Comparison of ENCODE assay signal across 8 mouse cellular contexts in the genomic region with DNA sequence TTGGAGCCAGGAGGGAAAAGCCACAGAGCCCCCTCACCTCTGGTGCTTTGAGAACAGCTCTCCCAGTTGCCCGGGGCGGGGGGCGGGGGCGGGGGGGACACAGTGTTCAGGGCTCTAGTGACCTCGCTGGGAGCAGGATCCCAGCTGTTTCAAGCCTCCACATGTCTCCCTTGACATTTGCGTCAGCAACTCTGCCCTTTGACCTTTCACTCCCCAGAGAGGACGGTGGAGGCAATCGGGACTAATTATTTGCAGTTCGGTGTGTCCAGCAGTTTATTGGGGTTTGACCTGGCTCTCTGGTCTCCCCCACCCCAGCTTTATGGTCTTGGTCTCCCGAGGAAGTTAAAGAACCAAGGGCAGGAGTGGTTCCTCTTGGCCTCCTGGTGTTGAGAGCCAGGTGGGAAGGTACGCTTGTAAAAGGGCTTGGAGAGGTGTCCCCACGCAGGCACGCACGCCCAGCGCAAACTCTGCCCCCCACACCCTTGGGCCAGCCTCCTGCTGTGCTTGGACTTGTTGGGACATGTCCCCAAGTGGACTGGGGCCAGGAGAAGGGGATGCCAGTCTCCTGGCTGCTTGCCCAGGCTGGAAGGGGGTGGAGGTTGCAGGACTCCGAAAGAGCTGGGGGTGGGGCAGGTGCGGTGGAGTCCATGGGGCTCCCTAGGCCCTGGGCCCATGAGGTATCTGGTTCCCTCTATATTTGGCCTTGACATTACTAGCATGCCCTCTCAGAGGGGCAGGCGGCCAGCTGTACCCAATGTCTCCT.
DNase-seq lines count a peak whose midpoint lies in the region; ATAC-seq and TF ChIP-seq lines count a peak whose summit lies in the region.

No protein-coding gene starts in this region.

- H3K4me2 ChIP-seq in midbrain, embryonic 14.5 days (ENCODE audit: low read length), result no peak overlapping the region
- no peak overlapping the region for H3K4me2 ChIP-seq in midbrain, embryonic 16.5 days (ENCODE audit: low read length)
- H3K4me2 ChIP-seq in lung, embryonic 15.5 days, result peak overlapping the region; percentile 18; the same call in 1 of the 2 replicates

- H3K27me3 ChIP-seq in midbrain, embryonic 14.5 days (ENCODE audit: control insufficient read depth, insufficient read depth, low read length), result no peaks in the 10 kb centered on the region
- no peaks in the 10 kb centered on the region for H3K27me3 ChIP-seq in midbrain, embryonic 16.5 days (ENCODE audit: control insufficient read depth, insufficient read depth, low read depth, low read length)
- H3K27me3 ChIP-seq in cerebellum, adult 2 months (ENCODE audit: control insufficient read depth, insufficient read depth, low read length), result no peaks in the 10 kb centered on the region
- H3K27me3 ChIP-seq in kidney, adult 2 months (replicated peaks; ENCODE audit: control insufficient read depth, insufficient read depth, low read length), result no peaks in the 10 kb centered on the region
- no peaks in the 10 kb centered on the region for H3K27me3 ChIP-seq in lung, embryonic 15.5 days

- WGBS in midbrain, embryonic 14.5 days, result 51% methylated on average over 18 of the region's 18 CpGs
- 45% methylated on average over 18 of the region's 18 CpGs for WGBS in midbrain, embryonic 16.5 days
- WGBS in cerebellum, adult 2 months, result 21% methylated on average over 18 of the region's 18 CpGs
- 27% methylated on average over 18 of the region's 18 CpGs for WGBS in kidney, adult 2 months
- 39% methylated on average over 18 of the region's 18 CpGs for WGBS in lung, embryonic 15.5 days

- H3K4me1 ChIP-seq in midbrain, embryonic 14.5 days (ENCODE audit: control insufficient read depth, insufficient read depth, low read length), result 0 out of 2 replicates have a peak, but pooled peaks cover 5% of the 10 kb centered on the region
- peaks cover 8% of the 10 kb centered on the region for H3K4me1 ChIP-seq in midbrain, embryonic 16.5 days (ENCODE audit: control insufficient read depth, insufficient read depth, low read length)
- H3K4me1 ChIP-seq in cerebellum, adult 2 months (ENCODE audit: control insufficient read depth, insufficient read depth, low read length), result peaks cover 40% of the 10 kb centered on the region
- peaks cover 65% of the 10 kb centered on the region for H3K4me1 ChIP-seq in kidney, adult 2 months (ENCODE audit: control insufficient read depth, insufficient read depth, low read length)
- peaks cover 45% of the 10 kb centered on the region for H3K4me1 ChIP-seq in lung, embryonic 15.5 days

- H3K9me3 ChIP-seq in midbrain, embryonic 14.5 days (ENCODE audit: control insufficient read depth, low read length), result no peaks in the 10 kb centered on the region
- no peaks in the 10 kb centered on the region for H3K9me3 ChIP-seq in midbrain, embryonic 16.5 days (replicated peaks; ENCODE audit: control insufficient read depth, low read length, poor library complexity, severe bottlenecking)
- H3K9me3 ChIP-seq in lung, embryonic 15.5 days, result no peaks in the 10 kb centered on the region

- TF ChIP-seq POLR2A in cerebellum, adult 2 months (IDR thresholded peaks at IDR 0.05; ENCODE audit: borderline replicate concordance, insufficient read depth, low read length), result no peak
- no peak for TF ChIP-seq POLR2A in kidney, adult 2 months (IDR thresholded peaks at IDR 0.05; ENCODE audit: low read depth, low read length)

- ATAC-seq in midbrain, embryonic 14.5 days (ENCODE audit: low FRiP score, low TSS enrichment), result no peak; the same call in 1 of the 2 replicates
- ATAC-seq in midbrain, embryonic 16.5 days, result no peak
- ATAC-seq in lung, embryonic 15.5 days (ENCODE audit: borderline replicate concordance, extremely low read depth, low FRiP score, low TSS enrichment), result peak; percentile 50

- DNase-seq in midbrain, embryonic 14.5 days, result peak; percentile 57
- peak; percentile 65 to 68 for DNase-seq in cerebellum, adult 2 months
- peak; percentile 92 to 93 for DNase-seq in heart, adult 18-20 months
- peak; percentile 98 for DNase-seq in kidney, adult 2 months
- DNase-seq in urinary bladder, postnatal 14 days (ENCODE audit: low spot score), result peak; percentile 94
- DNase-seq in B cell, adult 2 months, result no peak

- H3K36me3 ChIP-seq in midbrain, embryonic 14.5 days (ENCODE audit: control insufficient read depth, insufficient read depth, low read length), result no peaks in the 10 kb centered on the region
- no peaks in the 10 kb centered on the region for H3K36me3 ChIP-seq in midbrain, embryonic 16.5 days (ENCODE audit: control insufficient read depth, insufficient read depth, low read length)
- H3K36me3 ChIP-seq in kidney, adult 2 months (ENCODE audit: control insufficient read depth, insufficient read depth, low read length), result no peaks in the 10 kb centered on the region
- no peaks in the 10 kb centered on the region for H3K36me3 ChIP-seq in lung, embryonic 15.5 days

- no peak overlapping the region for H3K9ac ChIP-seq in midbrain, embryonic 14.5 days (replicated peaks; ENCODE audit: low read length)
- no peak overlapping the region for H3K9ac ChIP-seq in midbrain, embryonic 16.5 days (ENCODE audit: low read depth, low read length)
- H3K9ac ChIP-seq in lung, embryonic 15.5 days, result no peak overlapping the region

- TF ChIP-seq CTCF in cerebellum, adult 2 months (IDR thresholded peaks at IDR 0.05; ENCODE audit: borderline replicate concordance, insufficient read depth, low read depth, low read length), result no peak
- TF ChIP-seq CTCF in kidney, adult 2 months (conservative IDR thresholded peaks at IDR 0.05; ENCODE audit: insufficient read depth, insufficient read length, low read depth, low read length), result no peak

- no peak overlapping the region for H3K27ac ChIP-seq in midbrain, embryonic 14.5 days (replicated peaks; ENCODE audit: low read depth, low read length)
- H3K27ac ChIP-seq in midbrain, embryonic 16.5 days (ENCODE audit: low read length), result no peak overlapping the region
- H3K27ac ChIP-seq in cerebellum, adult 2 months (ENCODE audit: insufficient read depth, low read length), result peak overlapping the region; percentile 66
- H3K27ac ChIP-seq in kidney, adult 2 months (ENCODE audit: insufficient read depth, low read depth, low read length), result peak overlapping the region; percentile 88
- H3K27ac ChIP-seq in lung, embryonic 15.5 days, result peak overlapping the region; percentile 70

- H3K4me3 ChIP-seq in midbrain, embryonic 14.5 days (replicated peaks; ENCODE audit: low read depth, low read length), result no peak overlapping the region
- no peak overlapping the region for H3K4me3 ChIP-seq in midbrain, embryonic 16.5 days (ENCODE audit: low read depth, low read length)
- peak overlapping the region; percentile 23 for H3K4me3 ChIP-seq in cerebellum, adult 2 months (replicated peaks; ENCODE audit: insufficient read depth, low read depth, low read length)
- H3K4me3 ChIP-seq in kidney, adult 2 months (ENCODE audit: insufficient read depth, low read depth, low read length), result no peak overlapping the region
- no peak overlapping the region for H3K4me3 ChIP-seq in lung, embryonic 15.5 days

Comparison
In these comparisons a context has a peak if more than half of its experiments do, and no peak if none do; other contexts are left out.
1. DNase-seq: peak in midbrain, embryonic 14.5 days (single experiment), cerebellum, adult 2 months (2 of 2), heart, adult 18-20 months (2 of 2), kidney, adult 2 months (single experiment) and urinary bladder, postnatal 14 days (single experiment); none in B cell, adult 2 months (0 of 2).
2. H3K27ac ChIP-seq: peak in cerebellum, adult 2 months (single experiment), kidney, adult 2 months (single experiment) and lung, embryonic 15.5 days (single experiment); none in midbrain, embryonic 14.5 days (single experiment) and midbrain, embryonic 16.5 days (single experiment).